Mouse (Mus musculus) kidney, adult 18-20 months (tissue): ENCODE data around the gene Gm45140.
"Not testable (repeated sequence)": the region's sequence is repeated elsewhere in the genome, so short reads cannot be mapped to it uniquely, and the experiment has no call there.

Source experiments
- DNase-seq: peaks from one replicate; pipeline ENCODE4 v3.0.0; 2021

The Gm45140 gene

DNA sequence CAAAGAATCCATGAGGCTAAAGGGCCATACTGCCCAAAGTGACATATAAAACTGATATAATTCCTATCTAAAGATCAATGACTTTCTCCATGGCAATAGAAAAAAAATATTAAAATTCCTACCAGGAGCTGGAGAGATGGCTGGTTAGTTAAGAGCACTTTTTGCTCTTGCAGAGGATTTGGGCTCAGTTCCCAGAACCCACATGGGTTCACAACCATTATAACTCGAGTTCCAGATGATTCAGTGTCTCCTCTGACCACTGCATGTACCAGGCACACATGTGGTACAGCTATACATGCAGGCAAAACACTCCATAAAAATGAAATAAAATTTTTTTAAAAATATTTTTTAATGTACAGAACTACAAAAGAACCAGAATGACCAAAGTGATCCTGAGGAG lies 61.1 kb downstream of the Gm45140 start:
- no peak for DNase-seq

- no peak for DNase-seq
Measured at GRCm38 (mm10) chr6:87770626-87771025, 65.0 kb downstream of the Gm45140 start.

- DNase-seq: not testable (repeated sequence)
Measured at GRCm38 (mm10) chr6:87764296-87764695, 71.3 kb downstream of the Gm45140 start.

GRCm38 (mm10) chr6:87763376-87764280 lies 72.0 kb downstream of the Gm45140 start:
- no peak for DNase-seq

DNA sequence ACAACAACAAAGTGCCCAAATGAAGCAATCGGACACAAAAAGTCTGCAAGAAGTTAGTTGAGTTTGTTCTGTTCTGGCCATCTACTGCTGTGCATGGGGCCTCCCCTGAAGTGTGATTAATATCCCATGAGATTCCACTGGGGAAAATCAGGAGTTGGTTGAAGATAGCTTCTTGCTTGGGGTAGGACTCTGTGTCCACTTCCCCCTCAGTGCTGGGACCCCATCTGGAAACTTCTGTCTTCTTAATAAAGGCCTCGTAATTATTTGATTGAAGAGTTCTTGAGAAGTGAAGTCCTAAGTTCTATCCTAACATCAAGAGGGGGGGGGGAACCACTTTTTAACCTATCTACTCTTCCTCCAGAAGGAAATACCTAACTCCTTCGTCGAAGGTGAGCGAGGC lies 73.4 kb downstream of the Gm45140 start:
- no peak for DNase-seq

- DNase-seq: peak; percentile 27
Measured at GRCm38 (mm10) chr6:87759850-87760249, 75.7 kb downstream of the Gm45140 start.

DNA sequence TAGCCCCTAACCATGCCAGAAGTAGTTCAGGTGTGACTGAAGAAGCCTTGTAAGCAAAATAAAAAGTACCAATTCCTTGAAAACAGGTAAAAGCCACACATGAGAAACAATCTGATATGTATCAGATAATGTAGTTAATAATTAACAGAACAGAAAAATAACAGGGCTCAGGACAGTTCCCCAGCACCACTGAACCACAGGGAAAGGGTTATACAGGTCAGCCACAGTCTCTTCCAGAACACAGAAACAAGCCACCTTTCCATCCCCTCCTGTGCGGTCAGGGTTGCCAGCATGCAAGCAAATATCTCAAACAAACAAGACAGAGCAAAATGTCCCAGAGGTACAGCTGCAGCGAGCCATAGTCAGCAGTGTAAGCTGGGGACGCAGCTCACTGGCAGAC lies 76.2 kb downstream of the Gm45140 start:
- no peak for DNase-seq

- DNase-seq: no peak
Measured at GRCm38 (mm10) chr6:87756896-87757295, 78.7 kb downstream of the Gm45140 start.

- DNase-seq: no peak
Measured at GRCm38 (mm10) chr6:87755196-87755595, 80.4 kb downstream of the Gm45140 start.

GRCm38 (mm10) chr6:87751574-87751973 lies 84.0 kb downstream of the Gm45140 start:
- DNase-seq: no peak

- no peak for DNase-seq
Measured at GRCm38 (mm10) chr6:87750184-87750910, 85.2 kb downstream of the Gm45140 start.

DNA sequence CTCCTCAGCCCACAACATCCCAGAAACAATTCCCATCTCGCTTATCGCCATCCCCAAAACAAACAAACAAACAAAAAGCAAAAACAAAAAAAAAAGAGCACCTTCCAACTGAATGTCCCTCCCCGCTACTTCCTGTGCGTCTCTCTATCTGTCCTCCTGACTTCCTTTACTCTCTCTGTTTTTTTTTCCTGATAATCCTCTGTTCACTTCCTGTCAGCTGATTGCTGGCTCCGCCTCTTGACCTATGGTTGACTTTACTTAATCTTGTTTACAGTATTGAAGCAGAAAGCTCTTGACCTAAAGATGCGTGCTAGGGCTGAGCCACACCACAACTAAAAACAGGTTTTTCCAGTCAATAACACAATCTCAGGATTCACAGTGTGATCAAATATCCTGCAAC lies 87.1 kb downstream of the Gm45140 start:
- DNase-seq: no peak

- no peak for DNase-seq
Measured at GRCm38 (mm10) chr6:87748078-87748477, 87.5 kb downstream of the Gm45140 start.

GRCm38 (mm10) chr6:87746849-87747248 lies 88.7 kb downstream of the Gm45140 start:
- DNase-seq: no peak

DNA sequence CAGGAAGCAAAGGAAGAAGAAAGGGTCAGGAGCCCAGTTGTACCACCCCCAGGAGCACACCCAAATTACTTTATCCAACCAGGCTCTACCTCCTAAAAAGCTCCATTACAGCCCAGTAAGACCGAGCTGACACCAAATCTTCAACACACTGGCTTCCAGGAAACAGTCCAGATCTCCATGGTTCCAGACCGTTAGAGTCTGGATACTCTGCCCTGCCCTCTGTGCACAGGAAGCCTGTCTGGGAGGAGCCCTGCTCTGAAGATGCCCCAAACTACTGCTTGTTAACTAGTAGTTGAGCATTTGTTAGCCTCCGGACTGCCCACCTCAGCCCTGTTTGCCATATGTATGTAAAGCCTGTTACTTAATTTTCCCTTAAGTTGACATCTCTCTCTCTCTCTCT lies 89.5 kb downstream of the Gm45140 start:
- DNase-seq: no peak

DNA sequence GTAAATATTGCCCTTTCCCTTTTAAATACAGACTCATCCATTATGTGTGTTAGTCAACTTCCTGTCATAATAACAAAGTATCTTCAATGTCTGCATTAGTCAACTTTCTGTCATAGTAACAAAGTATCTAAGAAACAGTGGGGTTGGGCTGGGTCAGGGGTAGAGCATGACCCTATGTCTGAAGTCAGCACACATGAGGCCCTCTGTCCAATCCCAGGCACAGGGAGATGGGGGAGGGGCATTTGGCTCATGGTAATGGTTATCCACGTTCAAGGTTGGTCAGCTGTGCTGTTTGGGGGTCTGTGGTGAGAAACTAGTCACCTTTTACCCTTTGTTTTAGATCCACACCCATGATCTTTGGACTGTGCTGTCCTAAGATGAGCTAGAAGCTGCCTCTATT lies 90.3 kb downstream of the Gm45140 start:
- DNase-seq: no peak

- DNase-seq: no peak
Measured at GRCm38 (mm10) chr6:87744632-87745031, 91.0 kb downstream of the Gm45140 start.

GRCm38 (mm10) chr6:87743281-87743680 lies 92.3 kb downstream of the Gm45140 start:
- DNase-seq: no peak

DNA sequence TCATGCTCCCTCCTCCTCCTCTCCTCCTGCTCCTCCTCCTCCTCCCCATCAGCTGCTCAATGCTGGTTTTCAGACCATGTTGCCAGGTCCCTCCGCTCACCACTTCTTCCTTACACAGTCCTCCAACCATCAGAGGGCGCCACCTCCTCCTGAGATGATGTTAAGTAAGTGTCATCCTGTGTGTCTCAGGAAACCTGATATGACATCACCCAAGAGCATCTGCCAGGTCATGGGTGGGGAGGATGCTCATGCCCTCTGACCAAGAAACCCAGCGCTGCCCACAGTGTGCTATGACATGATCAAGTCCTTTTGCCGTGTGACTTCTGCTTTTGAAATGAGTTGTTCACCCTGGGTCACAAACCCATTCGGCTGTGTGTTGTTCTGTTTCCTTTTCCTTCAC lies 92.8 kb downstream of the Gm45140 start:
- no peak for DNase-seq

- DNase-seq: no peak
Measured at GRCm38 (mm10) chr6:87741978-87742377, 93.6 kb downstream of the Gm45140 start.

DNA sequence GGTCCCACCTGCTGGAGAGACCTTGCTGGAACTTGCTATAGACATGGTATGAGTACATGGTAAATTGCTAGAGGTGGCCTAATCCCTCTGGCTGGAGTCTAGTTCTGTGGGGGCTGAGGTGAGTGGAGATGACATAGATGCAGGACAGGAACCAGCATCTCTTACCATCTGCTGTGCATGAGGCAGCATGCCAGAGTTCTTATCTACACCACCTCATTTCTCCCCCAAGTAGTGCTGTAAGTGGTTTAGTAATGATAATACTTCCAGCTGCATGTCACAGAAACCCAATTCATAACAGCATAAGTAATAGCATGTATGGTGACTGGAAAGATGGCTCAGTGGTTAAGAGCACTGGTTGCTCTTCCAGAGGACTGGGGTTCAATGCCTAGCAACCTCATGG lies 95.1 kb downstream of the Gm45140 start:
- DNase-seq: no peak

DNA sequence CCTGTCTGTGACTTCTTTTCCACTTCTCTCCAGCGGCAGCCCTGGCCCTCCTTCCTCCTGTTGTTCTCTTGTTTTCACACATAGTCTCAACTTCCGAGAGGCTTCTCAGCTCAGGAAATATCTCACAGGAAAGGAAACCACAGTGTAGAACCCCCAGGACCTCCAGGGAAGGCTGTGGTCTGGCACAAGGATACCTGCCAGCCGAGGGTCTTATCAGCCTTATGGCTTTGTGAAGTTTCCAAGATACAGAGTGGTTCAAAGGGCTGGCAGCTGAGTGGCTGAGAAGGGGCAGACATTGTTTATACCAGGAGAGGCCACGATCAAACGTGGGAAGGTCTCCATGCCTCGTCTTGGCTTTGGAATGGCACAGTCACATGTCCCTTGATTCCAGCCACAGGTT lies 95.7 kb downstream of the Gm45140 start:
- no peak for DNase-seq
